Mouse (Mus musculus) heart, postnatal 0 days (tissue): ENCODE data around the gene Ccl11.

Source experiments
- CTCF ChIP-seq: IDR thresholded peaks from 2 replicates; pipeline ENCODE4 v1.5.1; 2016; ENCODE audit warnings: antibody characterized with exemption, control low read depth, low read depth
- EP300 ChIP-seq: IDR thresholded peaks from 2 replicates; pipeline ENCODE4 v1.6.1; 2016; ENCODE audit warnings: antibody characterized with exemption, low read depth

- TF ChIP-seq CTCF (no peak), EP300 (no peak)
These were observed 16.1 kb downstream of the Ccl11 start for GRCm38 (mm10) chr11:82073686-82074085.
